Mouse (Mus musculus) intestine, embryonic 16.5 days (tissue): ENCODE measurements around the gene Gm21834. TPM values are rescaled to one million over a fixed set of nuclear protein-coding genes. Genes with fewer than 3 reads are reported as not detected.

Experiments used
- ATAC-seq: fragments of 200-750 bp; cut with Nextera tagmentation; 2 replicates; pipeline ENCODE4 v1.8.0; 2017; ENCODE audit warnings: moderate TSS enrichment, moderate library complexity
- H3K27ac ChIP-seq: fragments of 300-500 bp; sonication (generic); 2 replicates; pipeline ENCODE4 v1.5.1; 2014; ENCODE audit warnings: mild to moderate bottlenecking, low read length
- H3K27me3 ChIP-seq: fragments of 300-500 bp; sonication (generic); replicated peaks from 2 replicates; pipeline ENCODE4 v1.6.1; 2014; ENCODE audit warnings: low read length, control low read depth, mixed read lengths; ENCODE audit not compliant: control insufficient read depth, insufficient read depth
- H3K36me3 ChIP-seq: fragments of 300-500 bp; sonication (generic); 2 replicates; pipeline ENCODE4 v1.6.1; 2014; ENCODE audit warnings: low read length, control low read depth; ENCODE audit not compliant: control insufficient read depth, insufficient read depth
- H3K4me1 ChIP-seq: fragments of 300-500 bp; sonication (generic); 2 replicates; pipeline ENCODE4 v1.6.1; 2014; ENCODE audit warnings: low read length, control low read depth, mixed read lengths; ENCODE audit not compliant: control insufficient read depth, insufficient read depth
- H3K4me2 ChIP-seq: fragments of 300-500 bp; sonication (generic); 2 replicates; pipeline ENCODE4 v1.6.1; 2014; ENCODE audit warnings: low read depth, low read length, control low read depth
- H3K4me3 ChIP-seq: fragments of 300-500 bp; sonication (generic); 2 replicates; pipeline ENCODE4 v1.5.1; 2014; ENCODE audit warnings: mild to moderate bottlenecking, low read length
- H3K9ac ChIP-seq: fragments of 300-500 bp; sonication (generic); 2 replicates; pipeline ENCODE4 v1.6.1; 2014; ENCODE audit warnings: low read depth, low read length
- H3K9me3 ChIP-seq: fragments of 300-500 bp; sonication (generic); 2 replicates; pipeline ENCODE4 v1.6.1; 2016; ENCODE audit warnings: low read length, control low read depth; ENCODE audit not compliant: control insufficient read depth
- WGBS: fragments of 180-500 bp; shearing (Covaris S2); extraction: QIAGEN DNeasy Blood & Tissue Kit; methylation state at CpG from one replicate; pipeline ENCODE4 v1.1.7; 2014; 5-methylcytosine and 5-hydroxymethylcytosine counted together
- polyA plus RNA-seq: library from polyadenylated mRNA; unstranded; fragments of >200 nt; fragmentation: Nextera tagmentation; extraction: Ambion mirVana; gene quantifications from 2 replicates; pipeline ENCODE4 v1.2.1, GENCODE M21; 2015

The Gm21834 gene
- not detected in 2 replicates for polyA plus RNA-seq

- no peaks in the 10 kb centered on the region for H3K27me3 ChIP-seq
- no peak within 1 kb of the TSS for H3K9ac ChIP-seq
- WGBS, result 84% methylated on average over 5 of the region's 5 CpGs
- ATAC-seq, result no peak
- no peak within 1 kb of the TSS for H3K27ac ChIP-seq
- no peak within 1 kb of the TSS for H3K4me2 ChIP-seq
- H3K4me3 ChIP-seq, result no peak within 1 kb of the TSS
- no peaks in the 10 kb centered on the region for H3K9me3 ChIP-seq
- H3K36me3 ChIP-seq, result no peaks in the 10 kb centered on the region
- H3K4me1 ChIP-seq, result no peaks in the 10 kb centered on the region
Measured at GRCm38 (mm10) chr17:57742119-57742518, at the start of gene Gm21834. TSS of gene Gm21834 (minus strand) at chr17:57742219.

- Histone ChIP-seq H3K9ac (no peak overlapping the region), H3K27ac (no peak overlapping the region), H3K4me2 (no peak overlapping the region), H3K4me3 (no peak overlapping the region), H3K36me3 (no peaks in the 10 kb centered on the region), H3K4me1 (no peaks in the 10 kb centered on the region), H3K9me3 (no peaks in the 10 kb centered on the region), H3K27me3 (no peaks in the 10 kb centered on the region)
- WGBS, result 67% methylated on average over 1 of the region's 1 CpGs
- peak; percentile 92 for ATAC-seq
Measured at GRCm38 (mm10) chr17:57788161-57788799, 46.3 kb upstream of the Gm21834 start.

- ATAC-seq, result peak; percentile 70; the same call in 1 of the 2 replicates
- no peaks in the 10 kb centered on the region for H3K4me1 ChIP-seq
- 13% methylated on average over 4 of the region's 4 CpGs for WGBS
- H3K27me3 ChIP-seq, result no peaks in the 10 kb centered on the region
- H3K4me2 ChIP-seq, result no peak overlapping the region
- no peak overlapping the region for H3K27ac ChIP-seq
- no peaks in the 10 kb centered on the region for H3K36me3 ChIP-seq
- H3K9ac ChIP-seq, result no peak overlapping the region
- H3K9me3 ChIP-seq, result no peaks in the 10 kb centered on the region
- no peak overlapping the region for H3K4me3 ChIP-seq
Measured at GRCm38 (mm10) chr17:57770904-57771303, 28.9 kb upstream of the Gm21834 start.

- Histone ChIP-seq H3K4me3 (no peak within 1 kb of the TSS), H3K4me2 (0 out of 2 replicates have a peak within 1 kb of the TSS, but pooled peaks have one; percentile 10), H3K27ac (no peak within 1 kb of the TSS), H3K36me3 (no peaks in the 10 kb centered on the region), H3K9me3 (no peaks in the 10 kb centered on the region), H3K4me1 (no peaks in the 10 kb centered on the region), H3K9ac (no peak within 1 kb of the TSS), H3K27me3 (no peaks in the 10 kb centered on the region)
- 20% methylated on average over 26 of the region's 26 CpGs for WGBS
- peak; percentile 94 for ATAC-seq
Measured at GRCm38 (mm10) chr17:57768622-57769610, 26.9 kb upstream of the Gm21834 start, which contains the start of gene Cntnap5c. TSS of gene Cntnap5c (plus strand) at chr17:57769570.

GRCm38 (mm10) chr17:57767306-57767705, 25.3 kb upstream of the Gm21834 start:
- Histone ChIP-seq H3K4me3 (no peak overlapping the region), H3K9me3 (no peaks in the 10 kb centered on the region), H3K27me3 (no peaks in the 10 kb centered on the region), H3K4me1 (no peaks in the 10 kb centered on the region), H3K36me3 (no peaks in the 10 kb centered on the region), H3K4me2 (no peak overlapping the region), H3K9ac (no peak overlapping the region), H3K27ac (no peak overlapping the region)
- no peak for ATAC-seq

- Histone ChIP-seq H3K9me3 (no peaks in the 10 kb centered on the region), H3K4me2 (no peak overlapping the region), H3K4me1 (no peaks in the 10 kb centered on the region), H3K27ac (no peak overlapping the region), H3K9ac (no peak overlapping the region), H3K4me3 (no peak overlapping the region), H3K36me3 (no peaks in the 10 kb centered on the region), H3K27me3 (no peaks in the 10 kb centered on the region)
- WGBS, result 55% methylated on average over 1 of the region's 1 CpGs
- no peak for ATAC-seq
Measured at GRCm38 (mm10) chr17:57758033-57758432, 16.0 kb upstream of the Gm21834 start.

- 47% methylated on average over 3 of the region's 3 CpGs for WGBS
- no peak for ATAC-seq
Measured at GRCm38 (mm10) chr17:57694791-57695190, 47.2 kb downstream of the Gm21834 start.

More at GRCm38 (mm10) chr17:57694791-57695190, 47.2 kb downstream of the Gm21834 start:
- H3K27me3 ChIP-seq, result no peaks in the 10 kb centered on the region
- no peak overlapping the region for H3K4me3 ChIP-seq
- H3K27ac ChIP-seq, result no peak overlapping the region
- no peak overlapping the region for H3K9ac ChIP-seq
- no peaks in the 10 kb centered on the region for H3K36me3 ChIP-seq
- no peak overlapping the region for H3K4me2 ChIP-seq
- H3K4me1 ChIP-seq, result no peaks in the 10 kb centered on the region
- no peaks in the 10 kb centered on the region for H3K9me3 ChIP-seq

Other genes with a start within 250 kb of the Gm21834 start
- gene Vmn2r120, start 196.7 kb downstream of the Gm21834 start, polyA plus RNA-seq, result not detected in 2 replicates
- 0.04 TPM in 1 of 2 replicates, not detected in the other for gene Cntnap5c, start 27.4 kb upstream of the Gm21834 start, polyA plus RNA-seq